29 mouse cellular contexts compared by ENCODE assay signal in the genomic region with DNA sequence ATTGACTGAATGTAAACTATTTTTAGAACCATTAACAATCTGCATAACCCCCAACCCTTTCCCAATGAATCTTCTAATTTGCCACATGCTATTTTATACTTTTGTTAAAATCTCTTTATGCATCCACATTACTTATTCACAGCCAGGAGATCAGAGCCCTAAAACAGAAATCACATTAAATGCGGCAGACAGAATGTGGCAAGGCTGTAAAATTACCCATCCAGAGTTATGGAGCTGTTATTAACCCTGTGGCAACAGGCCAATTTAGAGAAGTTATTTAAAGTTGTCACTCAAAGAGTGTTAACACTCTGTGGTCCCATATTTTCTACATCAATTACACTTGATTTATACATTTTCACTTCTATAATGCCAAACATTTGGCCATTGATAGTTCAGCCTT.
A peak's percentile ranks its signal among the peaks of the same experiment; 100 is the strongest.
DNase-seq lines count a peak whose midpoint lies in the region; ATAC-seq lines count a peak whose summit lies in the region.
"Had no signal": no experiment of that assay in that cellular context is flagged by ENCODE, and none has a peak within 500 bp of the region (broad histone marks: within the 10 kb centered on the region; RNA-seq: fewer than 3 reads in every experiment).

No protein-coding gene starts in this region.

- H3K4me1 ChIP-seq in forebrain, embryonic 15.5 days: 0 out of 2 replicates have a peak, but pooled peaks cover 5% of the 10 kb centered on the region
- H3K4me1 ChIP-seq in forebrain, embryonic 11.5 days (replicated peaks; ENCODE audit: control insufficient read depth, insufficient read depth, low read length): no peaks in the 10 kb centered on the region
- no peaks in the 10 kb centered on the region; the same call in 1 of the 2 replicates for H3K4me1 ChIP-seq in midbrain, embryonic 16.5 days (ENCODE audit: control insufficient read depth, insufficient read depth, low read length)
- H3K4me1 ChIP-seq in midbrain, embryonic 10.5 days: no peaks in the 10 kb centered on the region
- H3K4me1 ChIP-seq in forebrain, embryonic 16.5 days (replicated peaks; ENCODE audit: control insufficient read depth, insufficient read depth, low read length): 0 out of 2 replicates have a peak, but pooled peaks cover 2% of the 10 kb centered on the region
- no peaks in the 10 kb centered on the region for H3K4me1 ChIP-seq in kidney, embryonic 14.5 days (ENCODE audit: control insufficient read depth, insufficient read depth, low read length)
- H3K4me1 ChIP-seq: embryonic facial prominence, embryonic 13.5 days; hindbrain, embryonic 12.5 days; midbrain, embryonic 12.5 days had no signal

- no peaks in the 10 kb centered on the region for H3K36me3 ChIP-seq in forebrain, embryonic 15.5 days
- H3K36me3 ChIP-seq in forebrain, embryonic 11.5 days (ENCODE audit: control insufficient read depth, insufficient read depth, low read length): no peaks in the 10 kb centered on the region
- no peaks in the 10 kb centered on the region for H3K36me3 ChIP-seq in midbrain, embryonic 16.5 days (ENCODE audit: control insufficient read depth, insufficient read depth, low read length)
- H3K36me3 ChIP-seq in midbrain, embryonic 10.5 days: no peaks in the 10 kb centered on the region
- H3K36me3 ChIP-seq in forebrain, embryonic 16.5 days (ENCODE audit: control insufficient read depth, insufficient read depth): no peaks in the 10 kb centered on the region
- H3K36me3 ChIP-seq in kidney, embryonic 14.5 days (ENCODE audit: control insufficient read depth, insufficient read depth, low read length): no peaks in the 10 kb centered on the region
- H3K36me3 ChIP-seq: embryonic facial prominence, embryonic 13.5 days; hindbrain, embryonic 12.5 days; midbrain, embryonic 12.5 days had no signal

- H3K4me3 ChIP-seq in forebrain, embryonic 15.5 days: no peak overlapping the region
- H3K4me3 ChIP-seq in forebrain, embryonic 11.5 days (ENCODE audit: low read depth, low read length): no peak overlapping the region
- no peak overlapping the region for H3K4me3 ChIP-seq in midbrain, embryonic 16.5 days (ENCODE audit: low read depth, low read length)
- H3K4me3 ChIP-seq in midbrain, embryonic 10.5 days: no peak overlapping the region
- H3K4me3 ChIP-seq in forebrain, embryonic 16.5 days (replicated peaks; ENCODE audit: low read length): no peak overlapping the region
- H3K4me3 ChIP-seq in kidney, embryonic 14.5 days (ENCODE audit: low read length): no peak overlapping the region
- H3K4me3 ChIP-seq: embryonic facial prominence, embryonic 13.5 days; erythroblast, embryonic 14.5 days; hindbrain, embryonic 12.5 days; midbrain, embryonic 12.5 days; myocyte had no signal

- H3K27ac ChIP-seq in forebrain, embryonic 15.5 days (replicated peaks): peak overlapping the region; percentile 38; the same call in 1 of the 2 replicates
- no peak overlapping the region for H3K27ac ChIP-seq in forebrain, embryonic 11.5 days (ENCODE audit: low read depth, low read length)
- no peak overlapping the region for H3K27ac ChIP-seq in midbrain, embryonic 16.5 days (ENCODE audit: low read length)
- no peak overlapping the region for H3K27ac ChIP-seq in midbrain, embryonic 10.5 days (replicated peaks)
- H3K27ac ChIP-seq in forebrain, embryonic 16.5 days (ENCODE audit: low read length): no peak overlapping the region
- no peak overlapping the region for H3K27ac ChIP-seq in kidney, embryonic 14.5 days (ENCODE audit: low read depth, low read length)
- H3K27ac ChIP-seq: embryonic facial prominence, embryonic 13.5 days; hindbrain, embryonic 12.5 days; liver, embryonic 14.5 days; midbrain, embryonic 12.5 days had no signal

- H3K9me3 ChIP-seq in forebrain, embryonic 15.5 days: no peaks in the 10 kb centered on the region
- H3K9me3 ChIP-seq in forebrain, embryonic 11.5 days (ENCODE audit: control insufficient read depth, low read length): no peaks in the 10 kb centered on the region
- H3K9me3 ChIP-seq in midbrain, embryonic 16.5 days (replicated peaks; ENCODE audit: control insufficient read depth, low read length, poor library complexity, severe bottlenecking): no peaks in the 10 kb centered on the region
- H3K9me3 ChIP-seq in midbrain, embryonic 10.5 days (replicated peaks): no peaks in the 10 kb centered on the region
- no peaks in the 10 kb centered on the region for H3K9me3 ChIP-seq in forebrain, embryonic 16.5 days (ENCODE audit: control insufficient read depth, low read length)
- H3K9me3 ChIP-seq in kidney, embryonic 14.5 days (ENCODE audit: control insufficient read depth, low read length): no peaks in the 10 kb centered on the region
- H3K9me3 ChIP-seq: embryonic facial prominence, embryonic 13.5 days; hindbrain, embryonic 12.5 days; midbrain, embryonic 12.5 days had no signal

- H3K9ac ChIP-seq in forebrain, embryonic 15.5 days (replicated peaks): no peak overlapping the region
- no peak overlapping the region for H3K9ac ChIP-seq in forebrain, embryonic 11.5 days (ENCODE audit: low read length)
- H3K9ac ChIP-seq in midbrain, embryonic 16.5 days (ENCODE audit: low read depth, low read length): no peak overlapping the region
- H3K9ac ChIP-seq in forebrain, embryonic 16.5 days (replicated peaks; ENCODE audit: low read depth, low read length): no peak overlapping the region
- no peak overlapping the region for H3K9ac ChIP-seq in kidney, embryonic 14.5 days (ENCODE audit: low read depth, low read length)
- H3K9ac ChIP-seq: embryonic facial prominence, embryonic 13.5 days; hindbrain, embryonic 12.5 days; liver, embryonic 14.5 days; midbrain, embryonic 12.5 days had no signal

- no peaks in the 10 kb centered on the region for H3K27me3 ChIP-seq in forebrain, embryonic 15.5 days
- no peaks in the 10 kb centered on the region for H3K27me3 ChIP-seq in forebrain, embryonic 11.5 days (ENCODE audit: control insufficient read depth, insufficient read depth, low read length)
- no peaks in the 10 kb centered on the region for H3K27me3 ChIP-seq in midbrain, embryonic 16.5 days (ENCODE audit: control insufficient read depth, insufficient read depth, low read depth, low read length)
- H3K27me3 ChIP-seq in midbrain, embryonic 10.5 days (ENCODE audit: low read depth, poor library complexity, severe bottlenecking): no peaks in the 10 kb centered on the region
- no peaks in the 10 kb centered on the region for H3K27me3 ChIP-seq in forebrain, embryonic 16.5 days (replicated peaks; ENCODE audit: control insufficient read depth, insufficient read depth, low read length)
- no peaks in the 10 kb centered on the region for H3K27me3 ChIP-seq in kidney, embryonic 14.5 days (ENCODE audit: control insufficient read depth, insufficient read depth, low read length)
- H3K27me3 ChIP-seq: embryonic facial prominence, embryonic 13.5 days; hindbrain, embryonic 12.5 days; midbrain, embryonic 12.5 days had no signal

- H3K4me2 ChIP-seq in forebrain, embryonic 15.5 days (replicated peaks): no peak overlapping the region
- no peak overlapping the region for H3K4me2 ChIP-seq in forebrain, embryonic 11.5 days (ENCODE audit: low read depth, low read length, severe bottlenecking)
- H3K4me2 ChIP-seq in midbrain, embryonic 16.5 days (ENCODE audit: low read length): no peak overlapping the region
- H3K4me2 ChIP-seq in forebrain, embryonic 16.5 days (ENCODE audit: low read length): no peak overlapping the region
- H3K4me2 ChIP-seq in kidney, embryonic 14.5 days (replicated peaks; ENCODE audit: low read depth, low read length): no peak overlapping the region
- H3K4me2 ChIP-seq: embryonic facial prominence, embryonic 13.5 days; hindbrain, embryonic 12.5 days; midbrain, embryonic 12.5 days had no signal

- peak; percentile 94 for ATAC-seq in forebrain, embryonic 15.5 days (replicated peaks)
- no peak for ATAC-seq in forebrain, embryonic 11.5 days (replicated peaks; ENCODE audit: low FRiP score)
- peak; percentile 64; the same call in 1 of the 2 replicates for ATAC-seq in midbrain, embryonic 16.5 days
- ATAC-seq in forebrain, embryonic 16.5 days: peak; percentile 96
- ATAC-seq in kidney, embryonic 14.5 days (ENCODE audit: low FRiP score, low TSS enrichment): no peak
- ATAC-seq: CD4-positive, CD25-positive, alpha-beta regulatory T cell, adult 4 months; intestine, embryonic 16.5 days had no signal

- 33% methylated on average over 1 of the region's 1 CpGs for WGBS in forebrain, embryonic 15.5 days
- 95% methylated on average over 1 of the region's 1 CpGs for WGBS in forebrain, embryonic 11.5 days
- WGBS in midbrain, embryonic 16.5 days: 60% methylated on average over 1 of the region's 1 CpGs
- WGBS in midbrain, embryonic 10.5 days: 90% methylated on average over 1 of the region's 1 CpGs
- 25% methylated on average over 1 of the region's 1 CpGs for whole genome bisulfite sequencing in forebrain, embryonic 16.5 days
- 38% methylated on average over 1 of the region's 1 CpGs for WGBS in kidney, embryonic 14.5 days

- no peak for DNase-seq in forebrain, embryonic 11.5 days (ENCODE audit: low spot score)
- no peak for DNase-seq in midbrain, embryonic 10.5 days (ENCODE audit: low spot score)
- DNase-seq in adrenal gland, adult 18-20 months (ENCODE audit: low spot score in 2 of 2): no peak
- DNase-seq: adrenal gland, postnatal 36 days; cerebellum, adult 11 months; cerebellum, adult 9-10 months; embryo, embryonic 11 days; gastrocnemius, postnatal 14 days; heart, postnatal 14 days; kidney, adult 8-10 months; kidney, postnatal 10 days; layer of hippocampus, postnatal 36 days; liver; lung, adult 2 months; right cerebral cortex, adult 18-20 months; spleen, adult 18-20 months; thymus, postnatal 14 days had no signal

Comparison
In these comparisons a context has a peak if more than half of its experiments do, and no peak if none do; other contexts are left out.
1. ATAC-seq: peak in forebrain, embryonic 15.5 days (single experiment), midbrain, embryonic 16.5 days (single experiment) and forebrain, embryonic 16.5 days (single experiment); none in forebrain, embryonic 11.5 days (single experiment) and kidney, embryonic 14.5 days (single experiment).